Mouse (Mus musculus) MEL (cell line): Measurements from ENCODE around the gene Nfx1.

Experiments used
- CHD1 ChIP-seq: IDR thresholded peaks from 2 replicates; pipeline ENCODE4 v1.6.1; 2012; ENCODE audit warnings: low read depth, mild to moderate bottlenecking, inconsistent platforms, low read length, improper control_type of control experiment
- CTCF ChIP-seq, 3 experiments: IDR thresholded peaks in 2 of 3; conservative IDR thresholded peaks in 1 of 3; 2 replicates each; pipeline ENCODE4 v1.5.1; 2011 to 2012; ENCODE audit warnings: low read length in 3 of 3, low read depth in 2 of 3, mild to moderate bottlenecking in 2 of 3, improper control_type of control experiment in 1 of 3, inconsistent platforms in 1 of 3, mixed read lengths in 1 of 3, moderate library complexity in 1 of 3; ENCODE audit not compliant: control insufficient read depth in 1 of 3, insufficient read depth in 1 of 3, poor library complexity in 1 of 3, severe bottlenecking in 1 of 3
- MAFK ChIP-seq: IDR thresholded peaks from 2 replicates; pipeline ENCODE4 v1.6.1; 2011; ENCODE audit warnings: low read depth, mild to moderate bottlenecking, low read length, improper control_type of control experiment, borderline replicate concordance
- MYC ChIP-seq: IDR thresholded peaks from 2 replicates; pipeline ENCODE4 v1.6.1; 2011; ENCODE audit warnings: low read depth, mild to moderate bottlenecking, low read length, improper control_type of control experiment, moderate library complexity
- NRF1 ChIP-seq: IDR thresholded peaks from 2 replicates; pipeline ENCODE4 v1.6.1; 2014; ENCODE audit warnings: low read depth, mild to moderate bottlenecking, inconsistent platforms, low read length, improper control_type of control experiment, moderate library complexity; ENCODE audit not compliant: poor library complexity, insufficient read depth, severe bottlenecking
- POLR2A ChIP-seq, 2 experiments: IDR thresholded peaks; 2 replicates each; pipeline ENCODE4 v1.6.1; 2011 to 2012; ENCODE audit warnings: low read length in 2 of 2, mild to moderate bottlenecking in 2 of 2, control low read depth in 1 of 2, improper control_type of control experiment in 1 of 2, low read depth in 1 of 2, moderate library complexity in 1 of 2; ENCODE audit not compliant: control insufficient read depth in 1 of 2, insufficient read depth in 1 of 2, poor library complexity in 1 of 2
- RAD21 ChIP-seq: IDR thresholded peaks from 2 replicates; pipeline ENCODE4 v1.6.1; 2011; ENCODE audit warnings: mild to moderate bottlenecking, low read depth, low read length, improper control_type of control experiment
- SMC3 ChIP-seq: IDR thresholded peaks from 2 replicates; pipeline ENCODE4 v1.6.1; 2011; ENCODE audit warnings: low read depth, low read length, improper control_type of control experiment
- TCF12 ChIP-seq: IDR thresholded peaks from 2 replicates; pipeline ENCODE4 v1.6.1; 2014; ENCODE audit warnings: low read depth, mild to moderate bottlenecking, inconsistent platforms, low read length, improper control_type of control experiment, moderate library complexity
- ZKSCAN1 ChIP-seq: IDR thresholded peaks from 2 replicates; pipeline ENCODE4 v1.6.1; 2012; ENCODE audit warnings: low read depth, mild to moderate bottlenecking, inconsistent platforms, low read length, improper control_type of control experiment, moderate library complexity

DNA sequence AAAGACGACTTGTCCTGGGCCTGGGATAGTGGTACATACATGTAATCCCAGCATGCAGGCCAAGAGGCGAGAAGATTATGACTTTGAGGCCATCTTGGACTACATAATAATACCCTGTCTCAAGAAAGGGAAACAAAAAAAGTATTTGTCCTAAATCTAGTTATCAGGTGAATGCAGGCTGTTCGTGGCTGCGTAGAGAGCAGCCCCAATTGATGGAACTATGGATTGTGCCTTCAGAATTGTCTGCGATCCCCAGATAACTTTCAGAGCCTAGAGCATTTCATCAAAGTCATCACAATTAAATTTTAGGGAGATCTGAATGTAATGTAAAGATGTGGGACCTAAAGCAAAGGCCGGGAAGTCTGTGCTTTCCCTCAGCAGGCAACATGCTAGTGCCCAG is 25.6 kb downstream of the Nfx1 start:
- TF ChIP-seq POLR2A (IDR thresholded peaks at IDR 0.05; ENCODE audit: control insufficient read depth in 1 of 2, insufficient read depth in 1 of 2, low read depth in 1 of 2, low read length in 2 of 2, poor library complexity in 1 of 2) (no peak), CHD1 (no peak), SMC3 (no peak), CTCF (IDR thresholded peaks at IDR 0.05 in 2 of 3, conservative IDR thresholded peaks at IDR 0.05 in 1 of 3; ENCODE audit: control insufficient read depth in 1 of 3, insufficient read depth in 1 of 3, low read depth in 2 of 3, low read length in 3 of 3, poor library complexity in 1 of 3, severe bottlenecking in 1 of 3) (no peak), NRF1 (no peak), MYC (no peak), MAFK (no peak), RAD21 (no peak), ZKSCAN1 (no peak), TCF12 (peak; percentile 53; the same call in 1 of the 2 replicates)
